Mouse (Mus musculus) forebrain, embryonic 11.5 days (tissue): Measurements from ENCODE around the gene Bicdl1. TPM values are rescaled to one million over a fixed set of nuclear protein-coding genes. Genes with fewer than 3 reads are reported as not detected.

Experiments
- ATAC-seq: fragments of 200-750 bp; cut with Nextera tagmentation; replicated peaks from 2 replicates; pipeline ENCODE4 v1.8.0; 2017; ENCODE audit warnings: moderate TSS enrichment; ENCODE audit not compliant: low FRiP score
- DNase-seq: peaks from one replicate; pipeline ENCODE4 v3.0.0-alpha.2; 2017; ENCODE audit warnings: low spot score
- H3K27ac ChIP-seq: fragments of 300-500 bp; sonication (generic); 2 replicates; pipeline ENCODE4 v1.5.1; 2014; ENCODE audit warnings: low read depth, low read length
- H3K27me3 ChIP-seq: fragments of 300-500 bp; sonication (generic); 2 replicates; pipeline ENCODE4 v1.6.1; 2014; ENCODE audit warnings: mild to moderate bottlenecking, low read length, mixed read lengths; ENCODE audit not compliant: control insufficient read depth, insufficient read depth
- H3K36me3 ChIP-seq: fragments of 300-500 bp; sonication (generic); 2 replicates; pipeline ENCODE4 v1.6.1; 2014; ENCODE audit warnings: mild to moderate bottlenecking, low read length, moderate library complexity, mixed read lengths; ENCODE audit not compliant: control insufficient read depth, insufficient read depth
- H3K4me1 ChIP-seq: fragments of 300-500 bp; sonication (generic); replicated peaks from 2 replicates; pipeline ENCODE4 v1.6.1; 2014; ENCODE audit warnings: low read length, mixed read lengths; ENCODE audit not compliant: control insufficient read depth, insufficient read depth
- H3K4me2 ChIP-seq: fragments of 300-500 bp; sonication (generic); 2 replicates; pipeline ENCODE4 v1.6.1; 2014; ENCODE audit warnings: low read depth, mild to moderate bottlenecking, low read length, moderate library complexity, mixed read lengths; ENCODE audit not compliant: severe bottlenecking
- H3K4me3 ChIP-seq: fragments of 300-500 bp; sonication (generic); 2 replicates; pipeline ENCODE4 v1.5.1; 2014; ENCODE audit warnings: low read depth, low read length
- H3K9ac ChIP-seq: fragments of 300-500 bp; sonication (generic); 2 replicates; pipeline ENCODE4 v1.6.1; 2014; ENCODE audit warnings: low read length
- H3K9me3 ChIP-seq: fragments of 300-500 bp; sonication (generic); 2 replicates; pipeline ENCODE4 v1.6.1; 2016; ENCODE audit warnings: low read length, mixed read lengths; ENCODE audit not compliant: control insufficient read depth
- WGBS: fragments of 180-500 bp; shearing (Covaris S2); extraction: QIAGEN DNeasy Blood & Tissue Kit; methylation state at CpG from one replicate; pipeline ENCODE4 v1.1.7; 2014; 5-methylcytosine and 5-hydroxymethylcytosine counted together
- polyA plus RNA-seq: library from polyadenylated mRNA; unstranded; fragments of >200 nt; fragmentation: Nextera tagmentation; extraction: Ambion mirVana; gene quantifications from 2 replicates; pipeline ENCODE4 v1.2.1, GENCODE M21; 2014

Gene Bicdl1
- polyA plus RNA-seq, 1 experiment from 2014 or later = 11.1 TPM

DNA sequence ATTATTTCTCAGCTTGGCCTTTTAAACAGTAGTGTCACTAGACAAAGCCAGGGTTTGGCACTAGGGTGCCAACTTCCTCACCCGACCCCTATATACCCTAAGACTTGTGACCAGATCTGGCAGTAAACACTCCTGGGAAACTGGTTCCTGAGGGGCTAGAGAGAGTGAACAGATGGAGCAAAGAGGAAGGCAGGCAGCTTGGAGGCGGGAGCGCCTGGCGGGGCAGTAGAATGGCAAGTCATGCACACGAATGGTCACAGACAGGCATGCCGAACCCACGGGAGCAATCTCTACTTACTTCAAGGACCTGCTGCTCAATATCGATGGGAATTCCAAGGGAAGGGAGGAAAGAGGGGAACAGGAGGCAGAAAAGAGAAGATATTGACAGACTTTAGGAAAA lies 59.6 kb downstream of the Bicdl1 start:
- Histone ChIP-seq H3K4me1 (peaks cover 7% of the 10 kb centered on the region; the same call in 1 of the 2 replicates), H3K27ac (no peak overlapping the region), H3K9me3 (no peaks in the 10 kb centered on the region), H3K4me3 (no peak overlapping the region), H3K36me3 (no peaks in the 10 kb centered on the region), H3K4me2 (no peak overlapping the region), H3K27me3 (no peaks in the 10 kb centered on the region), H3K9ac (no peak overlapping the region)
- ATAC-seq (no peak), DNase-seq (no peak)
- WGBS = 70% methylated on average over 8 of the region's 8 CpGs

DNA sequence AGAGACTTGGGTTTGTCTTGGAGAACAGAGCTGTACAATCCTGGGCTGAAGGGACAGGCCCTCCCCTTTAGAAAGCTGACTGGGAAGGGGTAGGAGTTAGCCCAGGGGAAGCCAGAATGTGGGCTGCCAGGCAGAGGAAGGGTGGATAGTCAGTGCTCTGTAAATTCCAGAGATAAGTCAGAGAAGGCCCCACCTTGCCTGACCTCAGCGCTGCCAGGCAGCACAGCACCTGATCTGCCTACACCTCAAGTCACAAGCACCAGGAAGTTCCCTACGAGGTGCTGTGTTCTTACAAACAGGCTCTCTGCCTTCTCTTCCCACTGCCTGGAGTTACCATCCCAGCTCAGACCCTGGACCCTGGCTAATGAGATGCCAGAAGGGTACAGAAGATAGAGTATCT lies 61.0 kb downstream of the Bicdl1 start:
- H3K36me3 ChIP-seq = no peaks in the 10 kb centered on the region
- H3K4me3 ChIP-seq = no peak overlapping the region
- H3K27me3 ChIP-seq = no peaks in the 10 kb centered on the region
- no peak overlapping the region for H3K9ac ChIP-seq
- no peak for DNase-seq
- H3K4me2 ChIP-seq = no peak overlapping the region
- no peak for ATAC-seq
- 88% methylated on average over 2 of the region's 2 CpGs for WGBS
- H3K27ac ChIP-seq = no peak overlapping the region
- peaks cover 7% of the 10 kb centered on the region; the same call in 1 of the 2 replicates for H3K4me1 ChIP-seq
- no peaks in the 10 kb centered on the region for H3K9me3 ChIP-seq

- no peak overlapping the region for H3K4me2 ChIP-seq
- H3K36me3 ChIP-seq = no peaks in the 10 kb centered on the region
- DNase-seq (no peak), ATAC-seq (no peak)
- 90% methylated on average over 11 of the region's 11 CpGs for whole genome bisulfite sequencing
- H3K4me3 ChIP-seq = no peak overlapping the region
- no peak overlapping the region for H3K27ac ChIP-seq
- no peak overlapping the region for H3K9ac ChIP-seq
- no peaks in the 10 kb centered on the region for H3K9me3 ChIP-seq
- H3K27me3 ChIP-seq = no peaks in the 10 kb centered on the region
- H3K4me1 ChIP-seq = peaks cover 7% of the 10 kb centered on the region; the same call in 1 of the 2 replicates
Measured at GRCm38 (mm10) chr5:115669974-115670373, 61.4 kb downstream of the Bicdl1 start.

- Histone ChIP-seq H3K4me3 (no peak overlapping the region), H3K4me2 (no peak overlapping the region), H3K4me1 (peaks cover 7% of the 10 kb centered on the region; the same call in 1 of the 2 replicates), H3K36me3 (no peaks in the 10 kb centered on the region), H3K9me3 (no peaks in the 10 kb centered on the region), H3K9ac (no peak overlapping the region), H3K27ac (no peak overlapping the region), H3K27me3 (no peaks in the 10 kb centered on the region)
- 87% methylated on average over 12 of the region's 12 CpGs for WGBS
- ATAC-seq = no peak
- no peak for DNase-seq
Measured at GRCm38 (mm10) chr5:115668986-115669385, 62.4 kb downstream of the Bicdl1 start.

GRCm38 (mm10) chr5:115667894-115668293 lies 63.5 kb downstream of the Bicdl1 start:
- H3K9ac ChIP-seq = no peak overlapping the region
- WGBS = 4% methylated on average over 7 of the region's 7 CpGs
- no peaks in the 10 kb centered on the region for H3K36me3 ChIP-seq
- no peaks in the 10 kb centered on the region for H3K27me3 ChIP-seq
- H3K4me1 ChIP-seq = peaks cover 7% of the 10 kb centered on the region; the same call in 1 of the 2 replicates
- ATAC-seq (no peak), DNase-seq (no peak)
- no peak overlapping the region for H3K4me2 ChIP-seq
- H3K27ac ChIP-seq = no peak overlapping the region
- H3K4me3 ChIP-seq = no peak overlapping the region
- no peaks in the 10 kb centered on the region for H3K9me3 ChIP-seq

GRCm38 (mm10) chr5:115667210-115667609 lies 64.2 kb downstream of the Bicdl1 start:
- peaks cover 7% of the 10 kb centered on the region; the same call in 1 of the 2 replicates for H3K4me1 ChIP-seq
- no peaks in the 10 kb centered on the region for H3K36me3 ChIP-seq
- no peak overlapping the region for H3K4me2 ChIP-seq
- H3K27me3 ChIP-seq = no peaks in the 10 kb centered on the region
- H3K4me3 ChIP-seq = no peak overlapping the region
- no peaks in the 10 kb centered on the region for H3K9me3 ChIP-seq
- ATAC-seq (no peak), DNase-seq (no peak)
- no peak overlapping the region for H3K27ac ChIP-seq
- 74% methylated on average over 8 of the region's 8 CpGs for WGBS
- no peak overlapping the region for H3K9ac ChIP-seq

GRCm38 (mm10) chr5:115666366-115667065 lies 64.9 kb downstream of the Bicdl1 start:
- H3K9me3 ChIP-seq = no peaks in the 10 kb centered on the region
- no peaks in the 10 kb centered on the region for H3K27me3 ChIP-seq
- no peak overlapping the region for H3K27ac ChIP-seq
- DNase-seq = no peak
- peaks cover 7% of the 10 kb centered on the region; the same call in 1 of the 2 replicates for H3K4me1 ChIP-seq
- no peak overlapping the region for H3K4me3 ChIP-seq
- 56% methylated on average over 8 of the region's 8 CpGs for WGBS
- no peak overlapping the region for H3K4me2 ChIP-seq
- no peaks in the 10 kb centered on the region for H3K36me3 ChIP-seq
- ATAC-seq = no peak
- H3K9ac ChIP-seq = no peak overlapping the region

DNA sequence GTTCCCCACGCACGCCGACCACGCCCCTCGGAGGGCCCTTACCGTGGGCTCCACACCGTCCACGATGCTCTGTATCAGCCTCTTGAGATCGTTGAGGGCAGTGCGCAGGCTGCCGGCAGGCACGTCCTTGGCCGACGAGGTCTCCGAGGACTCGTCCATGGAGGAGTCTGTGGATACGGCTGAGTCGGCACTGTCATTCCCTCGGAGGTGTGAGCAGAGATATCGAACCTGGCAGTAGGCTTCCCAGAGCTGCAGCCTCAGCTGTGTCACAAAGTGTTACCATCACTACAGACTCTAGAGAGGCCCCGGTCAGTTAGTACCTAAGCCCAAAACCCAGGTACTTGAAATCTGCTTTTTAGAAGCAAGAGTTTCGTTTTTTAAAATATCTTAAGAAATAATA lies 68.8 kb downstream of the Bicdl1 start:
- Histone ChIP-seq H3K9me3 (no peaks in the 10 kb centered on the region), H3K27me3 (no peaks in the 10 kb centered on the region), H3K9ac (no peak overlapping the region), H3K4me3 (no peak overlapping the region), H3K27ac (no peak overlapping the region), H3K36me3 (no peaks in the 10 kb centered on the region), H3K4me1 (peaks cover 4% of the 10 kb centered on the region; the same call in 1 of the 2 replicates), H3K4me2 (no peak overlapping the region)
- 90% methylated on average over 22 of the region's 22 CpGs for WGBS
- ATAC-seq = no peak
- DNase-seq = peak; percentile 42

- 88% methylated on average over 6 of the region's 6 CpGs for WGBS
- Histone ChIP-seq H3K9ac (no peak overlapping the region), H3K36me3 (no peaks in the 10 kb centered on the region), H3K4me3 (no peak overlapping the region), H3K27ac (no peak overlapping the region), H3K4me2 (no peak overlapping the region), H3K4me1 (no peaks in the 10 kb centered on the region), H3K9me3 (no peaks in the 10 kb centered on the region), H3K27me3 (no peaks in the 10 kb centered on the region)
- DNase-seq (no peak), ATAC-seq (no peak)
Measured at GRCm38 (mm10) chr5:115658352-115658751, 73.1 kb downstream of the Bicdl1 start.
